Mouse (Mus musculus): ENCODE results near the gene Gmpr2. TPM values are rescaled to one million over a fixed set of nuclear protein-coding genes. Genes with fewer than 3 reads are reported as not detected.

The Gmpr2 gene
- total and polyA plus RNA-seq, 2 experiments from 2014 or later = 24.3 to 36.9 TPM

GRCm38 (mm10) chr14:55721700-55722437 is 50.1 kb downstream of the Gmpr2 start, which contains the start of gene Rabggta:
Gene Rabggta (minus strand): TSS chr14:55722263.
- TF ChIP-seq CTCF (IDR thresholded peaks at IDR 0.05; ENCODE audit: low read depth) = peak; percentile 99
- Histone ChIP-seq H3K4me2 (ENCODE audit: low read depth, low read length) (peak within 1 kb of the TSS; percentile 57), H3K27me3 (ENCODE audit: insufficient read depth, low read length) (no peaks in the 10 kb centered on the region), H3K4me3 (ENCODE audit: low read length) (peak within 1 kb of the TSS; percentile 60), H3K27ac (peak within 1 kb of the TSS; percentile 75), H3K9me3 (ENCODE audit: low read length) (no peaks in the 10 kb centered on the region), H3K9ac (replicated peaks; ENCODE audit: low read length) (peak within 1 kb of the TSS; percentile 60), H3K4me1 (ENCODE audit: insufficient read depth, low read length) (0 out of 2 replicates have a peak, but pooled peaks cover 4% of the 10 kb centered on the region), H3K36me3 (ENCODE audit: insufficient read depth, low read length) (0 out of 2 replicates have a peak, but pooled peaks cover 3% of the 10 kb centered on the region)
- DNase-seq (ENCODE audit: low spot score) (peak; percentile 97), ATAC-seq (peak; percentile 97)
- WGBS = under 1% methylated on average over 50 of the region's 50 CpGs

- no peak for DNase-seq (ENCODE audit: low spot score)
- Histone ChIP-seq H3K4me1 (ENCODE audit: insufficient read depth, low read length) (0 out of 2 replicates have a peak, but pooled peaks cover 4% of the 10 kb centered on the region), H3K4me2 (ENCODE audit: low read depth, low read length) (peak overlapping the region; percentile 57; the same call in 1 of the 2 replicates), H3K27ac (no peak overlapping the region), H3K27me3 (ENCODE audit: insufficient read depth, low read length) (no peaks in the 10 kb centered on the region), H3K4me3 (ENCODE audit: low read length) (peak overlapping the region; percentile 60), H3K36me3 (ENCODE audit: insufficient read depth, low read length) (0 out of 2 replicates have a peak, but pooled peaks cover 3% of the 10 kb centered on the region), H3K9me3 (ENCODE audit: low read length) (no peaks in the 10 kb centered on the region), H3K9ac (replicated peaks; ENCODE audit: low read length) (no peak overlapping the region)
- TF ChIP-seq CTCF (IDR thresholded peaks at IDR 0.05; ENCODE audit: low read depth) = no peak
- ATAC-seq = peak; percentile 20
- WGBS = 45% methylated on average over 8 of the region's 8 CpGs
Observed at GRCm38 (mm10) chr14:55722438-55722945, 50.8 kb downstream of the Gmpr2 start.

- Histone ChIP-seq H3K4me2 (ENCODE audit: low read depth, low read length) (no peak overlapping the region), H3K27ac (no peak overlapping the region), H3K4me3 (ENCODE audit: low read length) (no peak overlapping the region), H3K9ac (replicated peaks; ENCODE audit: low read length) (no peak overlapping the region), H3K4me1 (ENCODE audit: insufficient read depth, low read length) (peaks cover 6% of the 10 kb centered on the region; the same call in 1 of the 2 replicates), H3K27me3 (ENCODE audit: insufficient read depth, low read length) (no peaks in the 10 kb centered on the region), H3K36me3 (ENCODE audit: insufficient read depth, low read length) (0 out of 2 replicates have a peak, but pooled peaks cover 1% of the 10 kb centered on the region), H3K9me3 (ENCODE audit: low read length) (no peaks in the 10 kb centered on the region)
- ATAC-seq = no peak
- WGBS = 91% methylated on average over 7 of the region's 7 CpGs
- DNase-seq (ENCODE audit: low spot score) = no peak
- no peak for TF ChIP-seq CTCF (IDR thresholded peaks at IDR 0.05; ENCODE audit: low read depth)
Observed at GRCm38 (mm10) chr14:55723433-55723832, 51.7 kb downstream of the Gmpr2 start.

GRCm38 (mm10) chr14:55724411-55724871 is 52.7 kb downstream of the Gmpr2 start:
- no peak overlapping the region for H3K9ac ChIP-seq (replicated peaks; ENCODE audit: low read length)
- ATAC-seq (no peak), DNase-seq (ENCODE audit: low spot score) (no peak)
- H3K4me2 ChIP-seq (ENCODE audit: low read depth, low read length) = no peak overlapping the region
- peaks cover 7% of the 10 kb centered on the region; the same call in 1 of the 2 replicates for H3K4me1 ChIP-seq (ENCODE audit: insufficient read depth, low read length)
- H3K4me3 ChIP-seq (ENCODE audit: low read length) = no peak overlapping the region
- WGBS = 70% methylated on average over 8 of the region's 8 CpGs
- no peak for TF ChIP-seq CTCF (IDR thresholded peaks at IDR 0.05; ENCODE audit: low read depth)
- H3K27ac ChIP-seq = no peak overlapping the region
- no peaks in the 10 kb centered on the region for H3K9me3 ChIP-seq (ENCODE audit: low read length)
- no peaks in the 10 kb centered on the region for H3K36me3 ChIP-seq (ENCODE audit: insufficient read depth, low read length)
- no peaks in the 10 kb centered on the region for H3K27me3 ChIP-seq (ENCODE audit: insufficient read depth, low read length)

- TF ChIP-seq CTCF (IDR thresholded peaks at IDR 0.05; ENCODE audit: low read depth) = no peak
- H3K27me3 ChIP-seq (ENCODE audit: insufficient read depth, low read length) = no peaks in the 10 kb centered on the region
Observed at GRCm38 (mm10) chr14:55726261-55726660, 54.5 kb downstream of the Gmpr2 start.

GRCm38 (mm10) chr14:55727889-55728685 is 56.3 kb downstream of the Gmpr2 start:
- H3K9ac ChIP-seq (replicated peaks; ENCODE audit: low read length) = no peak overlapping the region
- H3K27me3 ChIP-seq (ENCODE audit: insufficient read depth, low read length) = no peaks in the 10 kb centered on the region
- no peak overlapping the region for H3K4me2 ChIP-seq (ENCODE audit: low read depth, low read length)
- ATAC-seq = no peak
- H3K27ac ChIP-seq = no peak overlapping the region
- no peaks in the 10 kb centered on the region for H3K36me3 ChIP-seq (ENCODE audit: insufficient read depth, low read length)
- TF ChIP-seq CTCF (IDR thresholded peaks at IDR 0.05; ENCODE audit: low read depth) = no peak
- H3K9me3 ChIP-seq (ENCODE audit: low read length) = no peaks in the 10 kb centered on the region
- no peak overlapping the region for H3K4me3 ChIP-seq (ENCODE audit: low read length)
- no peak for DNase-seq (ENCODE audit: low spot score)
- 72% methylated on average over 8 of the region's 8 CpGs for WGBS
- peaks cover 7% of the 10 kb centered on the region for H3K4me1 ChIP-seq (ENCODE audit: insufficient read depth, low read length)

More at GRCm38 (mm10) chr14:55726261-55726660, 54.5 kb downstream of the Gmpr2 start:
- Histone ChIP-seq H3K4me3 (ENCODE audit: low read length) (no peak overlapping the region), H3K27ac (no peak overlapping the region), H3K9ac (replicated peaks; ENCODE audit: low read length) (no peak overlapping the region), H3K9me3 (ENCODE audit: low read length) (no peaks in the 10 kb centered on the region), H3K4me1 (ENCODE audit: insufficient read depth, low read length) (peaks cover 10% of the 10 kb centered on the region), H3K4me2 (ENCODE audit: low read depth, low read length) (no peak overlapping the region), H3K36me3 (ENCODE audit: insufficient read depth, low read length) (no peaks in the 10 kb centered on the region)
- DNase-seq (ENCODE audit: low spot score) = no peak
- no peak for ATAC-seq

Other genes starting within 250 kb of the Gmpr2 start
Only the 30 nearest of the 35 such genes appear.
- 90.5 and 120 TPM in 2 replicates for gene Carmil3, start 181.3 kb upstream of the Gmpr2 start, total RNA-seq (2014; rRNA removed)
- gene Carmil3, start 181.3 kb upstream of the Gmpr2 start, polyA plus RNA-seq (2015; fragmentation: Nextera tagmentation; extraction: Ambion mirVana) = 23.8 and 25.2 TPM in 2 replicates
- 8.3 and 19.7 TPM in 2 replicates for gene Cpne6, start 161.5 kb upstream of the Gmpr2 start, total RNA-seq (2014; rRNA removed)
- 25.3 and 28.0 TPM in 2 replicates for gene Cpne6, start 161.5 kb upstream of the Gmpr2 start, polyA plus RNA-seq (2015; fragmentation: Nextera tagmentation; extraction: Ambion mirVana)
- gene Nrl, start 147.0 kb upstream of the Gmpr2 start, total RNA-seq (2014; rRNA removed) = 4.4 and 7.1 TPM in 2 replicates
- 0.23 and 0.33 TPM in 2 replicates for gene Nrl, start 147.0 kb upstream of the Gmpr2 start, polyA plus RNA-seq (2015; fragmentation: Nextera tagmentation; extraction: Ambion mirVana)
- 30.5 and 32.0 TPM in 2 replicates for gene Pck2, start 131.7 kb upstream of the Gmpr2 start, total RNA-seq (2014; rRNA removed)
- 19.9 and 22.5 TPM in 2 replicates for gene Pck2, start 131.7 kb upstream of the Gmpr2 start, polyA plus RNA-seq (2015; fragmentation: Nextera tagmentation; extraction: Ambion mirVana)
- 97.9 and 118 TPM in 2 replicates for gene Dcaf11, start 111.9 kb upstream of the Gmpr2 start, total RNA-seq (2014; rRNA removed)
- gene Dcaf11, start 111.9 kb upstream of the Gmpr2 start, polyA plus RNA-seq (2015; fragmentation: Nextera tagmentation; extraction: Ambion mirVana) = 94.1 and 102 TPM in 2 replicates
- not detected in 2 replicates for gene A730061H03Rik, start 111.5 kb upstream of the Gmpr2 start, total RNA-seq (2014; rRNA removed)
- gene A730061H03Rik, start 111.5 kb upstream of the Gmpr2 start, polyA plus RNA-seq (2015; fragmentation: Nextera tagmentation; extraction: Ambion mirVana) = 0.55 TPM in 1 of 2 replicates, not detected in the other
- 2.9 TPM in 1 of 2 replicates, not detected in the other for gene Fitm1, start 96.3 kb upstream of the Gmpr2 start, total RNA-seq (2014; rRNA removed)
- gene Fitm1, start 96.3 kb upstream of the Gmpr2 start, polyA plus RNA-seq (2015; fragmentation: Nextera tagmentation; extraction: Ambion mirVana) = 0.25 TPM in 1 of 2 replicates, not detected in the other
- 86.5 and 128 TPM in 2 replicates for gene Psme1, start 93.8 kb upstream of the Gmpr2 start, total RNA-seq (2014; rRNA removed)
- 226 and 244 TPM in 2 replicates for gene Psme1, start 93.8 kb upstream of the Gmpr2 start, polyA plus RNA-seq (2015; fragmentation: Nextera tagmentation; extraction: Ambion mirVana)
- 26.6 and 51.6 TPM in 2 replicates for gene Emc9, start 86.6 kb upstream of the Gmpr2 start, total RNA-seq (2014; rRNA removed)
- gene Emc9, start 86.6 kb upstream of the Gmpr2 start, polyA plus RNA-seq (2015; fragmentation: Nextera tagmentation; extraction: Ambion mirVana) = 79.0 and 82.2 TPM in 2 replicates
- gene Psme2, start 80.8 kb upstream of the Gmpr2 start, total RNA-seq (2014; rRNA removed) = 51.9 and 57.6 TPM in 2 replicates
- gene Psme2, start 80.8 kb upstream of the Gmpr2 start, polyA plus RNA-seq (2015; fragmentation: Nextera tagmentation; extraction: Ambion mirVana) = 163 and 208 TPM in 2 replicates
- gene Rnf31, start 80.2 kb upstream of the Gmpr2 start, total RNA-seq (2014; rRNA removed) = 23.6 and 25.5 TPM in 2 replicates
- gene Rnf31, start 80.2 kb upstream of the Gmpr2 start, polyA plus RNA-seq (2015; fragmentation: Nextera tagmentation; extraction: Ambion mirVana) = 21.0 and 21.2 TPM in 2 replicates
- 14.8 and 18.4 TPM in 2 replicates for gene Irf9, start 68.4 kb upstream of the Gmpr2 start, total RNA-seq (2014; rRNA removed)
- 7.3 and 10.1 TPM in 2 replicates for gene Irf9, start 68.4 kb upstream of the Gmpr2 start, polyA plus RNA-seq (2015; fragmentation: Nextera tagmentation; extraction: Ambion mirVana)
- 11.6 and 12.8 TPM in 2 replicates for gene Rec8, start 53.9 kb upstream of the Gmpr2 start, total RNA-seq (2014; rRNA removed)
- gene Rec8, start 53.9 kb upstream of the Gmpr2 start, polyA plus RNA-seq (2015; fragmentation: Nextera tagmentation; extraction: Ambion mirVana) = 12.2 and 14.1 TPM in 2 replicates
- gene Ipo4, start 36.0 kb upstream of the Gmpr2 start, total RNA-seq (2014; rRNA removed) = 120 and 132 TPM in 2 replicates
- 92.5 and 106 TPM in 2 replicates for gene Ipo4, start 36.0 kb upstream of the Gmpr2 start, polyA plus RNA-seq (2015; fragmentation: Nextera tagmentation; extraction: Ambion mirVana)
- 2.8 and 7.9 TPM in 2 replicates for gene Gm49378, start 34.0 kb upstream of the Gmpr2 start, total RNA-seq (2014; rRNA removed)
- gene Gm49378, start 34.0 kb upstream of the Gmpr2 start, polyA plus RNA-seq (2015; fragmentation: Nextera tagmentation; extraction: Ambion mirVana) = 1.0 and 1.4 TPM in 2 replicates
- gene Tm9sf1, start 28.1 kb upstream of the Gmpr2 start, total RNA-seq (2014; rRNA removed) = 55.3 and 59.3 TPM in 2 replicates
- gene Tm9sf1, start 28.1 kb upstream of the Gmpr2 start, polyA plus RNA-seq (2015; fragmentation: Nextera tagmentation; extraction: Ambion mirVana) = 59.7 and 62.8 TPM in 2 replicates
- gene Tssk4, start 21.8 kb upstream of the Gmpr2 start, total RNA-seq (2014; rRNA removed) = 0.32 and 1.3 TPM in 2 replicates
- 0.24 and 0.28 TPM in 2 replicates for gene Tssk4, start 21.8 kb upstream of the Gmpr2 start, polyA plus RNA-seq (2015; fragmentation: Nextera tagmentation; extraction: Ambion mirVana)
- gene Mdp1, start 11.4 kb upstream of the Gmpr2 start, total RNA-seq (2014; rRNA removed) = 40.6 and 45.1 TPM in 2 replicates
- 70.6 and 70.8 TPM in 2 replicates for gene Mdp1, start 11.4 kb upstream of the Gmpr2 start, polyA plus RNA-seq (2015; fragmentation: Nextera tagmentation; extraction: Ambion mirVana)
- gene Nedd8, start 183 bp downstream of the Gmpr2 start, total RNA-seq (2014; rRNA removed) = 128 and 143 TPM in 2 replicates
- gene Nedd8, start 183 bp downstream of the Gmpr2 start, polyA plus RNA-seq (2015; fragmentation: Nextera tagmentation; extraction: Ambion mirVana) = 629 TPM in 2 replicates
- gene Tinf2, start 9.9 kb downstream of the Gmpr2 start, total RNA-seq (2014; rRNA removed) = 18.7 and 21.9 TPM in 2 replicates
- gene Tinf2, start 9.9 kb downstream of the Gmpr2 start, polyA plus RNA-seq (2015; fragmentation: Nextera tagmentation; extraction: Ambion mirVana) = 23.8 and 27.3 TPM in 2 replicates
- gene Tgm1, start 42.0 kb downstream of the Gmpr2 start, total RNA-seq (2014; rRNA removed) = 0.10 and 0.11 TPM in 2 replicates
- gene Tgm1, start 42.0 kb downstream of the Gmpr2 start, polyA plus RNA-seq (2015; fragmentation: Nextera tagmentation; extraction: Ambion mirVana) = 0.06 and 0.16 TPM in 2 replicates
- 78.7 and 83.8 TPM in 2 replicates for gene Rabggta, start 50.3 kb downstream of the Gmpr2 start, total RNA-seq (2014; rRNA removed)
- 50.4 and 51.9 TPM in 2 replicates for gene Rabggta, start 50.3 kb downstream of the Gmpr2 start, polyA plus RNA-seq (2015; fragmentation: Nextera tagmentation; extraction: Ambion mirVana)
- gene Dhrs1, start 73.7 kb downstream of the Gmpr2 start, total RNA-seq (2014; rRNA removed) = 62.0 and 69.2 TPM in 2 replicates
- gene Dhrs1, start 73.7 kb downstream of the Gmpr2 start, polyA plus RNA-seq (2015; fragmentation: Nextera tagmentation; extraction: Ambion mirVana) = 86.0 and 88.3 TPM in 2 replicates
- 19.9 and 28.9 TPM in 2 replicates for gene Nop9, start 73.8 kb downstream of the Gmpr2 start, total RNA-seq (2014; rRNA removed)
- gene Nop9, start 73.8 kb downstream of the Gmpr2 start, polyA plus RNA-seq (2015; fragmentation: Nextera tagmentation; extraction: Ambion mirVana) = 23.0 and 23.5 TPM in 2 replicates
- 1.9 TPM in 1 of 2 replicates, not detected in the other for gene Cideb, start 86.5 kb downstream of the Gmpr2 start, total RNA-seq (2014; rRNA removed)
- 0.75 and 0.81 TPM in 2 replicates for gene Cideb, start 86.5 kb downstream of the Gmpr2 start, polyA plus RNA-seq (2015; fragmentation: Nextera tagmentation; extraction: Ambion mirVana)
- 0.16 and 0.32 TPM in 2 replicates for gene Ltb4r2, start 89.5 kb downstream of the Gmpr2 start, total RNA-seq (2014; rRNA removed)
- 0.69 and 0.78 TPM in 2 replicates for gene Ltb4r2, start 89.5 kb downstream of the Gmpr2 start, polyA plus RNA-seq (2015; fragmentation: Nextera tagmentation; extraction: Ambion mirVana)
- 0.43 and 0.52 TPM in 2 replicates for gene Ltb4r1, start 94.0 kb downstream of the Gmpr2 start, total RNA-seq (2014; rRNA removed)
- gene Ltb4r1, start 94.0 kb downstream of the Gmpr2 start, polyA plus RNA-seq (2015; fragmentation: Nextera tagmentation; extraction: Ambion mirVana) = 0.64 and 0.71 TPM in 2 replicates
- gene Adcy4, start 112.2 kb downstream of the Gmpr2 start, total RNA-seq (2014; rRNA removed) = 5.6 and 5.8 TPM in 2 replicates
- gene Adcy4, start 112.2 kb downstream of the Gmpr2 start, polyA plus RNA-seq (2015; fragmentation: Nextera tagmentation; extraction: Ambion mirVana) = 1.7 and 2.8 TPM in 2 replicates
- 0.42 and 1.7 TPM in 2 replicates for gene Ripk3, start 116.9 kb downstream of the Gmpr2 start, total RNA-seq (2014; rRNA removed)
- gene Ripk3, start 116.9 kb downstream of the Gmpr2 start, polyA plus RNA-seq (2015; fragmentation: Nextera tagmentation; extraction: Ambion mirVana) = 1.7 and 2.0 TPM in 2 replicates
- gene Nfatc4, start 151.2 kb downstream of the Gmpr2 start, total RNA-seq (2014; rRNA removed) = 13.9 and 21.9 TPM in 2 replicates
- 5.9 and 6.8 TPM in 2 replicates for gene Nfatc4, start 151.2 kb downstream of the Gmpr2 start, polyA plus RNA-seq (2015; fragmentation: Nextera tagmentation; extraction: Ambion mirVana)

All from hindbrain, postnatal 0 days (tissue).